Mouse (Mus musculus) spleen, adult 2 months (tissue): Measurements from ENCODE around the gene Ufsp1. TPM values are rescaled to one million over a fixed set of nuclear protein-coding genes. Genes with fewer than 3 reads are reported as not detected.

Experiments used
- DNase-seq, 2 experiments: peaks; one replicate each; pipeline versions ENCODE4 v3.0.0 to v3.0.0-alpha.2; 2012 to 2021; ENCODE audit warnings: low spot score in 2 of 2, low read depth in 1 of 2
- H3K27ac ChIP-seq: fragments of 200-500 bp; 2 replicates; pipeline ENCODE4 v1.5.1; 2012; ENCODE audit warnings: low read length, inconsistent platforms; ENCODE audit not compliant: insufficient read depth
- H3K27me3 ChIP-seq: fragments of 200-500 bp; 2 replicates; pipeline ENCODE4 v1.6.1; 2012; ENCODE audit warnings: mild to moderate bottlenecking, moderate library complexity, low read length, inconsistent platforms; ENCODE audit not compliant: control insufficient read depth, insufficient read depth
- H3K36me3 ChIP-seq: fragments of 200-500 bp; 2 replicates; pipeline ENCODE4 v1.6.1; 2012; ENCODE audit warnings: mild to moderate bottlenecking, low read length, inconsistent platforms; ENCODE audit not compliant: control insufficient read depth, insufficient read depth
- H3K4me1 ChIP-seq: fragments of 200-500 bp; 2 replicates; pipeline ENCODE4 v1.6.1; 2011; ENCODE audit warnings: inconsistent platforms; ENCODE audit not compliant: control insufficient read depth, insufficient read depth, insufficient read length
- H3K4me3 ChIP-seq: fragments of 200-500 bp; 2 replicates; pipeline ENCODE4 v1.5.1; 2011; ENCODE audit warnings: mild to moderate bottlenecking, inconsistent platforms; ENCODE audit not compliant: insufficient read depth, insufficient read length; ENCODE audit errors: extremely low read depth
- CTCF ChIP-seq: fragments of 200-500 bp; IDR thresholded peaks from 2 replicates; pipeline ENCODE4 v1.5.1; 2011; ENCODE audit warnings: mild to moderate bottlenecking, inconsistent platforms; ENCODE audit not compliant: insufficient read depth, insufficient read length, insufficient replicate concordance; ENCODE audit errors: extremely low read depth
- POLR2A ChIP-seq: fragments of 200-500 bp; IDR thresholded peaks from 2 replicates; pipeline ENCODE4 v1.6.1; 2011; ENCODE audit warnings: low read depth, low read length, inconsistent platforms
- WGBS: fragments of 180-500 bp; shearing (Covaris S2); methylation state at CpG from one replicate; pipeline ENCODE4 v1.1.7; 2018; 5-methylcytosine and 5-hydroxymethylcytosine counted together
- polyA plus RNA-seq: library from polyadenylated mRNA; depleted of rRNA; stranded (reverse); fragments of >200 nt; gene quantifications from 2 replicates; pipeline ENCODE4 v1.2.3, GENCODE M21; 2012

The Ufsp1 gene
- polyA plus RNA-seq, 1 experiment, result 10.3 TPM

- no peak overlapping the region for H3K4me3 ChIP-seq
- no peaks in the 10 kb centered on the region for H3K27me3 ChIP-seq
- WGBS, result 20% methylated on average over 3 of the region's 3 CpGs
- TF ChIP-seq CTCF, result no peak
- TF ChIP-seq POLR2A, result no peak
- peak overlapping the region; percentile 16; the same call in 1 of the 2 replicates for H3K27ac ChIP-seq
- H3K4me1 ChIP-seq, result peaks cover 11% of the 10 kb centered on the region; the same call in 1 of the 2 replicates
- peaks cover 22% of the 10 kb centered on the region for H3K36me3 ChIP-seq
- DNase-seq, result no peak
Measured at GRCm38 (mm10) chr5:137305822-137306221, 11.4 kb downstream of the Ufsp1 start.

GRCm38 (mm10) chr5:137306439-137307005, 12.1 kb downstream of the Ufsp1 start:
- Histone ChIP-seq H3K36me3 (peaks cover 16% of the 10 kb centered on the region), H3K27me3 (no peaks in the 10 kb centered on the region), H3K27ac (peak overlapping the region; percentile 80), H3K4me3 (peak overlapping the region; percentile 73), H3K4me1 (peaks cover 11% of the 10 kb centered on the region; the same call in 1 of the 2 replicates)
- TF ChIP-seq POLR2A (no peak), CTCF (no peak)
- DNase-seq, result no peak
- 2% methylated on average over 12 of the region's 12 CpGs for WGBS

- 1% methylated on average over 67 of the region's 72 CpGs for WGBS
- H3K36me3 ChIP-seq, result peaks cover 9% of the 10 kb centered on the region
- peak within 1 kb of the TSS; percentile 73 for H3K4me3 ChIP-seq
- TF ChIP-seq POLR2A, result peak; percentile 61
- no peak for TF ChIP-seq CTCF
- peaks cover 11% of the 10 kb centered on the region; the same call in 1 of the 2 replicates for H3K4me1 ChIP-seq
- no peaks in the 10 kb centered on the region for H3K27me3 ChIP-seq
- H3K27ac ChIP-seq, result peak within 1 kb of the TSS; percentile 80
- DNase-seq, result peak; percentile 89
Measured at GRCm38 (mm10) chr5:137307071-137307912, 12.9 kb downstream of the Ufsp1 start, which contains the start of gene Srrt. Gene Srrt (minus strand): TSS chr5:137307674.

- 97% methylated on average over 4 of the region's 4 CpGs for WGBS
- Histone ChIP-seq H3K27ac (no peak overlapping the region), H3K4me1 (peaks cover 11% of the 10 kb centered on the region; the same call in 1 of the 2 replicates), H3K36me3 (peaks cover 2% of the 10 kb centered on the region), H3K27me3 (no peaks in the 10 kb centered on the region), H3K4me3 (no peak overlapping the region)
- no peak for DNase-seq
- TF ChIP-seq POLR2A (no peak), CTCF (no peak)
Measured at GRCm38 (mm10) chr5:137308356-137308755, 13.9 kb downstream of the Ufsp1 start.

GRCm38 (mm10) chr5:137313466-137314192, 19.2 kb downstream of the Ufsp1 start:
- DNase-seq, result no peak
- no peak for TF ChIP-seq POLR2A
- TF ChIP-seq CTCF, result no peak
- 14% methylated on average over 22 of the region's 22 CpGs for WGBS
- Histone ChIP-seq H3K36me3 (peaks cover 6% of the 10 kb centered on the region), H3K4me1 (no peaks in the 10 kb centered on the region), H3K27me3 (no peaks in the 10 kb centered on the region), H3K4me3 (peak overlapping the region; percentile 42), H3K27ac (peak overlapping the region; percentile 37; the same call in 1 of the 2 replicates)

GRCm38 (mm10) chr5:137314193-137315083, 20.0 kb downstream of the Ufsp1 start, which contains the start of gene Trip6:
Gene Trip6 (minus strand): TSS chr5:137314404.
- peak within 1 kb of the TSS; percentile 42 for H3K4me3 ChIP-seq
- H3K27ac ChIP-seq, result peak within 1 kb of the TSS; percentile 37; the same call in 1 of the 2 replicates
- no peaks in the 10 kb centered on the region for H3K4me1 ChIP-seq
- DNase-seq, result no peak
- WGBS, result 52% methylated on average over 30 of the region's 30 CpGs
- peaks cover 8% of the 10 kb centered on the region for H3K36me3 ChIP-seq
- H3K27me3 ChIP-seq, result no peaks in the 10 kb centered on the region
- TF ChIP-seq POLR2A (no peak), CTCF (no peak)
